Mouse (Mus musculus): ENCODE data around the gene Sugt1.

The Sugt1 gene

GRCm38 (mm10) chr14:79606867-79607266 is 19.4 kb downstream of the Sugt1 start:
- no peak for DNase-seq (ENCODE audit: low spot score)

- DNase-seq (ENCODE audit: low spot score) = no peak
These were observed 19.9 kb downstream of the Sugt1 start for GRCm38 (mm10) chr14:79607352-79607751.

GRCm38 (mm10) chr14:79608286-79608685 is 20.8 kb downstream of the Sugt1 start:
- DNase-seq (ENCODE audit: low spot score) = no peak

- DNase-seq (ENCODE audit: low spot score) = no peak
These were observed 29.8 kb downstream of the Sugt1 start for GRCm38 (mm10) chr14:79617121-79617828.

DNA sequence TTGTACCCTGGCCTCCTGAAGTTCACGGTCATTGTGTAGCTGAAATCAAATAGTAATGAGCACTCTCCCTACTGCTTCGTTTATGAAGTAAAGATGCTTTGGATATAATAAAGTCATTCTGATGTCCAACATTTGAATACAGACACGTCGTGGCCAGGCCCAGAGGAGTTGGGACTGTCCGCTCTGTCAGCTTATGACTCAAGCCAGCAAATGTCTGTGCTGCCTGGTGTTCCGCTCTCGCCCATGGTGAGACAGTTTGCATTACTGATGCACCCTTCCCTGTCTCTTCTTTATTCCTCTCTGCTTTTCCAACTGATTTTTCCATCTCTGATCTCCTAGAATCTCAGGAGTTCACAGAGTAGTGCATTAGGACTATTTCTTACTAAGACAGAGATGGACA is 32.3 kb downstream of the Sugt1 start:
- no peak for DNase-seq (ENCODE audit: low spot score)

DNA sequence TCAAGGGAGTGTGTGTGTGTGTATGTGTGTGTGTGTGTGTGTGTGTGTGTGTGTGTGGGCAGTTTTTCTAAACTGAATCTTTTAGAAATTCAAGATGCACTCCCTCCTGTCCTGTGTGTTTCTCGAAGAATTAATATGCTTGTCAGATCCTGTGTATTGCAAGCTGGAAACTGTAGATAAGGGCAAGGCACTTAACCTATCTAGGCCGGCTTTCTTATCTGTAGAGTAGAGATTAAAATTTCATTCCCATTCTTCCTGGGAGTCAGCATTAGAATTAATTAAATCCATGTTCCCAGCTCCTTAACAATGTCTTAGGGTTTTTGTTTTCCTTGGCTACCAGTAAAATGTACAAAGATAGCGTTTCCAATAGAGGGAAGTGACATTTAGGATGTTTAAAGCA is 33.7 kb downstream of the Sugt1 start:
- no peak for DNase-seq (ENCODE audit: low spot score)

- no peak for DNase-seq (ENCODE audit: low spot score)
These were observed 44.8 kb downstream of the Sugt1 start for GRCm38 (mm10) chr14:79632330-79632729.

- DNase-seq (ENCODE audit: low spot score) = no peak
These were observed 45.7 kb downstream of the Sugt1 start for GRCm38 (mm10) chr14:79633196-79633595.

- DNase-seq (ENCODE audit: low spot score) = no peak
These were observed 49.3 kb downstream of the Sugt1 start for GRCm38 (mm10) chr14:79636814-79637213.

DNA sequence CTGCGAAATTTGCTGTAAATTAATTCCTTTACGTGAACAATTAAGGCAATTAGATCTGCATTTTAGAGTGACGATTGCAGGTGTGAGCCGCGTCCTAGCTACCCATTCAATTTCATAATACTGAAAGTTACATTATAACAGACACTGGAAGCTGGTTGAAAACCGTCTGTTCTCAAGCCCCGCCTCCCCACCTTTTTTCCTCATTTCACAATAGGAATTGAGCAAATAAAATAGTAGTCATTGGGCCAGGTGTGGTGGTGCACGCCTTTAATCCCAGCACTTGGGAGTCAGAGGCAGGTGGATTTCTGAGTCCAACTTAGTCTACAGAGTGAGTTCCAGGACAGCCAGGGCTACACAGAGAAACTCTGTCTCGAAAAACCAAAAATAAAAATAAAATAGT is 54.6 kb downstream of the Sugt1 start:
- DNase-seq (ENCODE audit: low spot score) = no peak

DNA sequence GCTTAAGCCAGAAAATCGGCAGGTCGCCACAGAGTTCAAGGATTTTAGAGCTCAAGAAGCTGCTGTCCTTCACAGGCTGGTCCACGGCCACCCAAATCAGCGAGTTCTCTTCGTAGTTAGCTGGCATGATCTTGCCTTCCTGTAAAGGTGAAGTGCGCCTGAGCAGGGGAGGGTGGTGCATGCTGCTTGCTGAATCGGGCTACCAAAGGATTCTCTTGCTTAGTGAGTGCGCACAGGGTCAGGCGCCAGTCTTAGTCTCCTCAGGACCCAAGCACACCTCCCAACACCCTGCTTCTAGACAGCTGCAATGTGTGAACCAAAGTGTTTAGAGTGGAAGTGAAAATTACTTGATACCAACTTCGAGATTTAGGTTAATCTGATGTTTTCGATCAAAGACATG is 57.9 kb downstream of the Sugt1 start:
- no peak for DNase-seq (ENCODE audit: low spot score)

DNA sequence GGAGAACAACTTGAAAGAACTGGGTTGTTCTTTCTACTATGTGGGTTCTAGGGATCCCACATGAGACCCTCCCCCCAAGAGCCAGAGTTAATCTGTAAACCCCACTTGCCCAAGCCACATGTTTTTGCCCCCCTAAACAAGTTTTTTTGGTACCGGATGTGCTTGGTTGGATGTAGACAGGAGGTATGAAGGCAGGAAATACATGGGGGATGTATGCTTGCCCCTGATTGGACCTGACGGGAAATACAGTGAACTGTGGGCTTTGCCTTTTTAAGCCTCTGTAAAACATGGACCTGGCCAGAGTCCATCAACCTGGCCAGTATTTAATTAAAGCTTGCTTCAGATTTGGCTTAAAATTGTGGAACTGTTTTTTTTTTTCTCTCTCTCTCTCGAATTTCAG is 62.2 kb downstream of the Sugt1 start:
- no peak for DNase-seq (ENCODE audit: low spot score)

- DNase-seq (ENCODE audit: low spot score) = no peak
These were observed 65.2 kb downstream of the Sugt1 start for GRCm38 (mm10) chr14:79652654-79653053.

DNA sequence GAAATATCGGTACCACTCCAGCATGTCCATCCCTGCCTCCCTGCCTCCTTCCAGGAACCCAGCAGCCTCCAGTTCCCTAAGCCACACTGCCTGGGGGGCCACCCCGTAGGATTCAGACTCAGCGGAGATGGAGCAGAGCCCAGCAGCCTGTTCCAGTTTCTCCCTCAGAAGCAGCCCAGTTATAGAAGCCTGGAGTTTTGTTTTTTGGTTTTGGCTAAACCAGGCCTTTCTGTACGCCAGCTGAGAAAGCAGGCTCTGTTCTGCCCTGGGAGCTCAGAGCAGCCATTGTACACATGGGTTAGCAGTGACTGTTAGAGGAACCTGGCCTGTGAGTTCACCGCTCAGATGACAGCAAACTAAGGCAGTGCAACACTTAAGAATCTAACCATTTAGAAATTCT is 70.8 kb downstream of the Sugt1 start:
- DNase-seq (ENCODE audit: low spot score) = no peak

DNA sequence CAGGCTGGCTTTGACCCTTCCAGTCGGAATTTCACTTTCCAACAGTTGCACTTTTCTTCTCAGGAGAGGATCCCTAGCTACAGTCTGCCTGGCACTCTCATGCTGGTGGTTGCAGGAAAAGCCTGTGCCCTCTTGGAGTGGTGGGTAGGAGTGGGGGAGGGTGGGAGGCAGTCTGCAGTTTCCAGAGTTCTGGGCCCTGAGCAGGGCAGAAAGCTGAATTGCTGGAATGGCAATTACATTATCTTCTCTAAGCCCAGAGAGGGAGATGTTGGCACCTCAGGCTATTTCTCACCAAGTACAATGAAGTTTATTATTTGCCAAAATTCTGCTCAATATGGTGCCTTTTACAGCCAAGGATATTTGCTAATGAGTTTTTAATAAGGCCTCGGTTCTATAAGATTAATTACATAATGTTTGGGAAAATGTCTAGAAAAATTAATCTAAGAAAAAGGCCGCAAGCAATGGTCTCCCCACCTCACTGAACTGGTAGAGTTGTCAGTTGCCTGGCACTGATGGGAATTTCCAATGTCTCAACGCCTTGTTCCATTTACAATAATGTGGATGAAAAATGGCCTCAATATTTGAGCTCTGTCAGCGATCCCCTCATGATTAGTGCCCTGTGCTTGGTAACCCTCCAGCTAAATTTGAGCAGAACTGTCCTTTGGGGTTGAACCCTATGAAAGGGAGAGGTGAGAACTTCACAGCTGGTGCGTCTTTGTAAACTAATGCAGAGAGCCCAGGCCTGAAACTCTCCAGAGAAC is 71.4 kb downstream of the Sugt1 start:
- no peak for DNase-seq (ENCODE audit: low spot score)

- DNase-seq (ENCODE audit: low spot score) = no peak
These were observed 73.0 kb downstream of the Sugt1 start for GRCm38 (mm10) chr14:79660467-79660866.

GRCm38 (mm10) chr14:79661005-79661917 is 73.8 kb downstream of the Sugt1 start:
- DNase-seq (ENCODE audit: low spot score) = peak; percentile 33

DNA sequence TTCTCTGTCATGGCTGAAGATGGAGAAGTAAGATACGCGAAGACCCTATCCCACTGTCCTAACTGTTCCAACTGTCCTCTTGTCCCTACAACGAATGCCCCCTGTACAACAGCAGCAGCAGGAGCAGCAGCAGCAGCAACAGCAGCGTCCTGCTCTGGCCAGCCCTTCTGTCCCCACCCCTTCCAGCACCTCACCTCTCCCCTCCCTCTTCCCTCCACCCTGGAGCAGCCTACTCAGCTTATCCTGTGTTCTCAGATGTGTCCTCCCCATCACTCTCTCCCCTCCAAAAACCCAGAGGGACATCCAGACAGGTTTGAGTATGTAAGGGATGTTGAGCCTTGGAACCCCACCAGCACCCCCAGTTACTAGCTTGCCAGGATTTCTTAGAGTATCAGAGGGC is 74.5 kb downstream of the Sugt1 start, which contains the start of gene Cnmd:
Gene Cnmd (minus strand): TSS at position 170 of the 400 bp plus-strand sequence.
- no peak for DNase-seq (ENCODE audit: low spot score)

- no peak for DNase-seq (ENCODE audit: low spot score)
These were observed 83.5 kb downstream of the Sugt1 start for GRCm38 (mm10) chr14:79671008-79671407.

DNA sequence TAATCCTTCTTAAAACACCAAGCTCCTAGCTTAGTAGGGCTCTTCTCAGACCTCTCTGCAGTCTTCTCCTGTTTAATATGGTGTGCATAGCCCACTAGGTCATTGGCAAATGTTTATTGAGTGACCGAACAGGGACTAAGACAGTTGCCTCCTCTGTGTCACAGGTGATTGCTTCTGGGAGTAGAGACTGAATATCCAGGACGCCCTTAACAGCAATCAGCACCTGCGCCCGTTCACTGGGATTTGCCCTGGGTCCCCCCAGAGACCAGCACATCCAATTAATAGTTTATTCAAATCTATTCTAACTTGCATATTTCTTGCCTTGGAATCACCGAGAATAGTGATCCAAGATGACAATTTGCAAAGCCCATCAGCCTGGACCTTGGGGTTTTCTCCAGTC is 85.1 kb downstream of the Sugt1 start:
- no peak for DNase-seq (ENCODE audit: low spot score)

DNA sequence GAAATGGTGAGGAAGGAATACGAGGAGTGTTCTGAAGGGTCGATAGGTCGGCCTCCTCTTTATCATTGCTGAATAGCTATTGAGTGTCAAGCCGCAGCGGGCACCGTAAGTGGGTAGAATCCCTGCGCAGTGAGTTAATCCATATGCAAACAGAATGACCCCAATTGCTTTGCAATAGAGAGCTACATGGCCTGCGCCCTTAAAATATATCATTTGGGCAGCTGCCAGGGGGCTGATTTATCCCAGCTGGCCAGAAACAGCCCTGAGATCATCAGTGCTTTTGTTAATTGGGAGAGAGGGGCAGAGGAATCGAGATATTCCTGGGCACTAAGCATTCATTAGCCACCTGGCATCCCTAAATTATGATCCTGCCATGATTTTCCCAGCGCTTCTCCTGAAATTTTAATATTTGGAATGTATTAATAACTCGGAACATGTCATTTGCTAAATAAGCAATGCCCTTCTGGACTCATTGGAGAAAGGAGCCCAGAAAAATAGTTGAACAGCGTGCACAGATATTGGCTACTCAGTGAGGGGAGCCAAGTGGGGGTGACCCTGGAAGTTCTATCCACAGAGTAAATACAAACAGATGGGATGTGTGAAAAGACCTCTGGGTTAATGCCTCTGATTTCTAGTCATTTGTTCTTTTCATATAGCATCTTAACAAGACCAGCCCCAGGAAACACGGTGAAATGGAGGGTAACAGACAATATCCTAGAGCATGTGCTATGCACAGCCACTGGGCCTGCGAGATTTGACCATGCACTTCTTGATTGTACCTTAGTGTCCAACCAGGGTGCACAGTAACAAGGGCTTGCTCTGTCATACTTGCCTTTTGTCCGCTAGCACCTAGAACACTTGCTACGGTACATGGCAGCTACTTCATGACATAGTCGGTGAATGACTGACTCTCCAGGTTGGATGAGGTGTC is 85.9 kb downstream of the Sugt1 start:
- DNase-seq (ENCODE audit: low spot score) = no peak

Measured in ovary, postnatal 10 days (tissue).